Mouse (Mus musculus) intestine, postnatal 0 days (tissue): Measurements from ENCODE around the gene Vipr1. TPM values are rescaled to one million over a fixed set of nuclear protein-coding genes. Genes with fewer than 3 reads are reported as not detected.

Experiments
- ATAC-seq: fragments of 200-750 bp; cut with Nextera tagmentation; 2 replicates; pipeline ENCODE4 v1.8.0; 2017; ENCODE audit warnings: mild to moderate bottlenecking, moderate TSS enrichment, moderate library complexity
- H3K27ac ChIP-seq: fragments of 300-500 bp; sonication (generic); 2 replicates; pipeline ENCODE4 v1.5.1; 2014; ENCODE audit warnings: mild to moderate bottlenecking, low read depth, low read length, moderate library complexity
- H3K27me3 ChIP-seq: fragments of 300-500 bp; sonication (generic); replicated peaks from 2 replicates; pipeline ENCODE4 v1.6.1; 2014; ENCODE audit warnings: low read length, mixed read lengths; ENCODE audit not compliant: control insufficient read depth, insufficient read depth
- H3K36me3 ChIP-seq: fragments of 300-500 bp; sonication (generic); 2 replicates; pipeline ENCODE4 v1.6.1; 2014; ENCODE audit warnings: mild to moderate bottlenecking, moderate library complexity; ENCODE audit not compliant: control insufficient read depth, insufficient read depth
- H3K4me1 ChIP-seq: fragments of 300-500 bp; sonication (generic); replicated peaks from 2 replicates; pipeline ENCODE4 v1.6.1; 2014; ENCODE audit warnings: antibody characterized with exemption, low read length, mixed read lengths; ENCODE audit not compliant: control insufficient read depth, insufficient read depth
- H3K4me2 ChIP-seq: fragments of 300-500 bp; sonication (generic); replicated peaks from 2 replicates; pipeline ENCODE4 v1.6.1; 2014; ENCODE audit warnings: low read depth, mild to moderate bottlenecking, moderate library complexity
- H3K4me3 ChIP-seq: fragments of 300-500 bp; sonication (generic); 2 replicates; pipeline ENCODE4 v1.5.1; 2014; ENCODE audit warnings: low read depth, low read length
- H3K9ac ChIP-seq: fragments of 300-500 bp; sonication (generic); 2 replicates; pipeline ENCODE4 v1.6.1; 2014; ENCODE audit warnings: mild to moderate bottlenecking, low read depth, low read length
- H3K9me3 ChIP-seq: fragments of 300-500 bp; sonication (generic); 2 replicates; pipeline ENCODE4 v1.6.1; 2016; ENCODE audit warnings: mixed run types; ENCODE audit not compliant: control insufficient read depth
- CTCF ChIP-seq: sonication (generic); IDR thresholded peaks from 2 replicates; pipeline ENCODE4 v1.5.1; 2016; ENCODE audit warnings: low read depth, mild to moderate bottlenecking, control low read depth, antibody characterized with exemption, moderate library complexity
- WGBS: fragments of 180-500 bp; shearing (Covaris S2); extraction: QIAGEN DNeasy Blood & Tissue Kit; methylation state at CpG from one replicate; pipeline ENCODE4 v1.1.7; 2014; 5-methylcytosine and 5-hydroxymethylcytosine counted together
- polyA plus RNA-seq: library from polyadenylated mRNA; unstranded; fragments of >200 nt; fragmentation: Nextera tagmentation; extraction: Ambion mirVana; gene quantifications from 2 replicates; pipeline ENCODE4 v1.2.1, GENCODE M21; 2015

Gene Vipr1
- polyA plus RNA-seq, 1 experiment from 2014 or later, result 22.8 TPM

DNA sequence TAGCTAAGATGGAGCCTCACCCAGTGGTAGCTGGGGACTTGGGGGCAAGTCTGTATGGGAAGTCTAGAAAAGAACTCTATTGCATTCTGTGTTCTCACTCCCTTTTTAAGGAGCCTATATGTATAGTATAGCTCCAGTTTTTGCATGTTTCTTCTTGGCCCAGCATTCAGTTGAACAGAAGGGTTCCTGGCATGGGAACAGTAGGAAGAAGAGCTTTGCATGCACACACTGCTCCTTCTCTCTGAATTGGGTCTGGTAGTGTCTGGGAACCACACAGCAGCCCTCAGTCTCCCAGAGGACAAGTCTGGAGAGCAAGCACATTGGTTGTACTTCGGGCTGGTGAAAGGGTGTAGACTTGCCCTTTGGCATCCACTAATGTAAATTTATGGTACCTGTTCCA, 11.9 kb upstream of the Vipr1 start:
- no peak for TF ChIP-seq CTCF
- Histone ChIP-seq H3K9me3 (no peaks in the 10 kb centered on the region), H3K27ac (no peak overlapping the region), H3K4me3 (no peak overlapping the region), H3K4me2 (no peak overlapping the region), H3K4me1 (no peaks in the 10 kb centered on the region), H3K27me3 (no peaks in the 10 kb centered on the region), H3K36me3 (no peaks in the 10 kb centered on the region), H3K9ac (no peak overlapping the region)
- 46% methylated on average over 1 of the region's 1 CpGs for WGBS
- no peak for ATAC-seq

DNA sequence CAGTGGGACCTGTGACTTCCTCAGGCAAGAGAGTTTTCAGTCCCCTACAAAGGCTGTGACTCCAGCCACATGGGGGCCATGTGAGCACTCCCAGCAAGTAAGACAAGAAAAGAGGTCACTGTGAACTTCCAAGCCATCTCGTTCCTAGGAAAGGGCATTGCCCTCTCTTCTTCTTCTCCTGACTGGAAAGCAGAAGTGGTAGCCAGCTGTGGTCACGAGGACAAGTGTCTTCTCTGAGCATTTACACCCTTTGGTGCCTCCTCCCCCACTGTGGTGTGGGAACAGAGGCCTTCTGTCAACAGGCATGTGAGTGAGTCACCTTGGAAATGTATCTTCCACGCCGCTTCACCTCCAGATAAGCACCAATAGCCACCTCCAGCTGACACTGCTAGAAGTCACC, 10.6 kb upstream of the Vipr1 start:
- no peak for TF ChIP-seq CTCF
- H3K4me3 ChIP-seq, result no peak overlapping the region
- no peak overlapping the region for H3K9ac ChIP-seq
- no peak overlapping the region for H3K27ac ChIP-seq
- 26% methylated on average over 4 of the region's 4 CpGs for WGBS
- peak; percentile 70 for ATAC-seq
- no peaks in the 10 kb centered on the region for H3K4me1 ChIP-seq
- H3K9me3 ChIP-seq, result no peaks in the 10 kb centered on the region
- H3K36me3 ChIP-seq, result no peaks in the 10 kb centered on the region
- H3K4me2 ChIP-seq, result no peak overlapping the region
- H3K27me3 ChIP-seq, result no peaks in the 10 kb centered on the region

DNA sequence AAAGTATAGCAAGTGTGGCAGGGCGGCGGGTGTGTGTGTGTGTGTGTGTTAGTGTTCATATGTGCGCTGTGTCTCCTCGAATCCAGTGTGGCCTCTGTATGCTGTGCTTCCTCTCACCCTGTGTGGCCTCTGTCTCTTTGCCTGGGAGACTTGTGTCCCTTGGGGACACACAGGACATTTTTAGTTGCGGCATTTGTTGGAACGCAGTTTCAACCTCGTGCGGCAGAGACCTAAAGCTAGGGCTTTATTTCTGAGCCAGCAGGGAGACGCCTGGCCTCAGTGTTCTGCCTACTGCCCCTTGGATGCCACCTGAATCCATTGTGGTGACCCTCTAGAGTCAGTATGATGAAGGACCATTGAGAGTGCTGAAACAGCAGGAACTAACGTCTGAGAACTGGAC, 9.6 kb upstream of the Vipr1 start:
- no peak for ATAC-seq
- H3K27ac ChIP-seq, result no peak overlapping the region

DNA sequence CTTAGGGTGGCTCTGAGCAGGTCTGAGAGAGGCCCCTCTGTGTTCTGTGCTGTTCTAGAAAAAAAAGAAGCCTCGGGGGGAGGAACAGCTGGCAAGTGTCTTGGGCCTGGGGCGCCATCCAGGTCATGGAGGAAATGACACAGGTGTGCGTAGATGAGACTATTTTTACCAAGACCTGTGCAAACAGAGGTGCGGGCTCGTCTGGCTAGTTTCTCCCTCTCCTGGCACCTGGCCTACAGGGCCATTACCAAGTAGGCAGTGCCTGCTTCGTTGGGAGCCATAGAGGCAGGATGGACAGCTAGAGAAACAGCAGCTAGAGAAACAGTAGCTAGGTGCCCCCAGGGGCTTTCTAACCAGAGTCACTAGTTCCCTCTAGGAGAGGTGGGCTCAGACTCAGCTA, 9.2 kb upstream of the Vipr1 start:
- 50% methylated on average over 6 of the region's 6 CpGs for WGBS
- H3K9me3 ChIP-seq, result no peaks in the 10 kb centered on the region
- H3K27ac ChIP-seq, result no peak overlapping the region
- H3K36me3 ChIP-seq, result no peaks in the 10 kb centered on the region
- ATAC-seq, result no peak
- no peaks in the 10 kb centered on the region for H3K4me1 ChIP-seq
- H3K4me2 ChIP-seq, result no peak overlapping the region
- no peak overlapping the region for H3K9ac ChIP-seq
- TF ChIP-seq CTCF, result no peak
- no peaks in the 10 kb centered on the region for H3K27me3 ChIP-seq
- no peak overlapping the region for H3K4me3 ChIP-seq

More for the DNA sequence above, 9.6 kb upstream of the Vipr1 start:
- no peaks in the 10 kb centered on the region for H3K27me3 ChIP-seq
- H3K4me2 ChIP-seq, result no peak overlapping the region
- WGBS, result 86% methylated on average over 10 of the region's 10 CpGs
- no peaks in the 10 kb centered on the region for H3K36me3 ChIP-seq
- no peak overlapping the region for H3K9ac ChIP-seq
- no peak overlapping the region for H3K4me3 ChIP-seq
- TF ChIP-seq CTCF, result no peak
- no peaks in the 10 kb centered on the region for H3K4me1 ChIP-seq
- H3K9me3 ChIP-seq, result no peaks in the 10 kb centered on the region

DNA sequence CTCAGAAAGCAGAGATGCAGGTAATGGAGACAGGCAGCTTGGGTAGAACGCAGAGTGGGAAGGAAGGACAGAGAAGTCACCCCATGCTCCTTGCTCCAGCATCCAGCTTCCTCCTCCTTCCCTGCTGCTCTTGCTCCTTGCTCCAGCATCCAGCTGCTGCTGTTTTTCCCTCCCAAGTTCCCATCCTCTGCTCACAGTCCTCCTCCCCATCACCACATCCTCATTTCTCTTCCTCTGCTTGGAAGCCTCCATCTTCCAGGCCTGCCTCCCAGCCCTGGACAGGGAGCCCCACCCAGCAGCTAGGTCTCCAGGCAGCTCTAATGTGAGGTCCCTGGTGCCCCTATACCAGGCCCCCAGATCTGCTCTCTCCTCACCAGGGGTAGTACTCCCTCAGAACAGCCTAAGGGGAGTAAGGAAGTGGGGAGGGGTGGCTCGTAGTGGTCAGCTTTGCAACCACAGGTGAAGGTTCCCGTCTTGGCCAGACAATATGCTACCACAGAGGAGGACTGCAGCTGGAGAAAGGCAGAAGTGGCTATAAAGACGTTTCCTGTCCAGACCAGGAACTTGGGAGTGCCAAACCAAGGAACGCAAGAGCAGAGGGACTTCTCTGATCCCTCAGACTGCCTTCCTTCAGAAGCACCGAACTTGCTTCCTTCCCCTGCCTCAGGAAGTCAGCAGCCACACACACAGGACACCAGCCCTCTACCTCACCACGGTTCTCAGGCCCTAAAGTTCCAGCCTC, 6.5 kb upstream of the Vipr1 start:
- Histone ChIP-seq H3K4me3 (no peak overlapping the region), H3K36me3 (no peaks in the 10 kb centered on the region), H3K4me2 (no peak overlapping the region), H3K27me3 (peaks cover 7% of the 10 kb centered on the region; the same call in 1 of the 2 replicates), H3K9ac (no peak overlapping the region), H3K27ac (no peak overlapping the region), H3K9me3 (no peaks in the 10 kb centered on the region), H3K4me1 (no peaks in the 10 kb centered on the region)
- no peak for ATAC-seq
- 63% methylated on average over 7 of the region's 7 CpGs for WGBS
- TF ChIP-seq CTCF, result no peak

DNA sequence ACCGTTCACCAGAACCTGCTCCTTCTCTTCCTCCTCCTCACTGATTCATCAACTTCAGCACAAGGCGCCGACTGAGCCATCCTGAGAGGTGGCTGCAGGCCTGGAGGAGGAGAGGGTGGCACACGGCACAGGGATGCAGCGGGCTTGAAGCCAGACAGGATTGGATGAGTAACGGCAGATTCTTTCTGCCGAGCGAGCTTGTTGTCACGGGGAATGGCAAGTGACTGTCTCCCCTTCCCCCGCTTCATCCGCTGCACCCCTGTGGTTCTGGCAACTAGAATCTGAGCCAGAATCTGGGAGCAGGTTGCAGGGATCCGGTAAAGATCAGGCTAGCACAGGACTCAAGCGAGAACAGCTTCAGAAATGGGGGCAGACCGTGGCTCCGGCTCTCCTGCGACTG, 2.7 kb upstream of the Vipr1 start:
- H3K27ac ChIP-seq, result no peak overlapping the region
- H3K4me3 ChIP-seq, result no peak overlapping the region
- no peak overlapping the region for H3K4me2 ChIP-seq
- H3K9me3 ChIP-seq, result no peaks in the 10 kb centered on the region
- ATAC-seq, result no peak
- no peak overlapping the region for H3K9ac ChIP-seq
- WGBS, result 68% methylated on average over 16 of the region's 16 CpGs
- no peak for TF ChIP-seq CTCF
- H3K27me3 ChIP-seq, result peaks cover 7% of the 10 kb centered on the region; the same call in 1 of the 2 replicates
- H3K36me3 ChIP-seq, result no peaks in the 10 kb centered on the region
- H3K4me1 ChIP-seq, result peaks cover 6% of the 10 kb centered on the region
